Mouse (Mus musculus) myocyte (in vitro differentiated cells): ENCODE data around the gene Prmt7.

Experiments used
- CEBPB ChIP-seq: IDR thresholded peaks from 2 replicates; pipeline ENCODE4 v1.6.1; 2011; ENCODE audit warnings: mild to moderate bottlenecking, moderate library complexity; ENCODE audit not compliant: poor library complexity, insufficient read depth, severe bottlenecking
- E2F4 ChIP-seq: IDR thresholded peaks from one replicate; pipeline ENCODE4 v1.6.1; 2011; ENCODE audit warnings: mild to moderate bottlenecking, control low read depth, moderate library complexity; ENCODE audit not compliant: insufficient read depth
- MAX ChIP-seq: IDR thresholded peaks from one replicate; pipeline ENCODE4 v1.6.1; 2011; ENCODE audit warnings: low read depth, mild to moderate bottlenecking, control low read depth
- MYOD1 ChIP-seq, 3 experiments: IDR thresholded peaks; one replicate each; pipeline ENCODE4 v1.6.1; 2011; ENCODE audit warnings: control low read depth in 2 of 3, low read depth in 2 of 3, mild to moderate bottlenecking in 2 of 3, moderate library complexity in 1 of 3; ENCODE audit not compliant: insufficient read length in 2 of 3, control insufficient read depth in 1 of 3
- POLR2A ChIP-seq: IDR thresholded peaks from one replicate; pipeline ENCODE4 v1.6.1; 2011; ENCODE audit warnings: low read depth, mild to moderate bottlenecking, control low read depth, moderate library complexity; ENCODE audit not compliant: insufficient read length
- POLR2AphosphoS2 ChIP-seq: IDR thresholded peaks from one replicate; pipeline ENCODE4 v1.6.1; 2011; ENCODE audit warnings: low read depth, control low read depth; ENCODE audit not compliant: insufficient read length
- SRF ChIP-seq: IDR thresholded peaks from one replicate; pipeline ENCODE4 v1.6.1; 2011; ENCODE audit warnings: low read depth; ENCODE audit not compliant: control insufficient read depth, insufficient read length
- TCF12 ChIP-seq: IDR thresholded peaks from one replicate; pipeline ENCODE4 v1.6.1; 2011; ENCODE audit warnings: mild to moderate bottlenecking, control low read depth; ENCODE audit not compliant: poor library complexity, insufficient read depth, severe bottlenecking
- USF1 ChIP-seq: IDR thresholded peaks from one replicate; pipeline ENCODE4 v1.6.1; 2011; ENCODE audit warnings: low read depth, mild to moderate bottlenecking, control low read depth, moderate library complexity

DNA sequence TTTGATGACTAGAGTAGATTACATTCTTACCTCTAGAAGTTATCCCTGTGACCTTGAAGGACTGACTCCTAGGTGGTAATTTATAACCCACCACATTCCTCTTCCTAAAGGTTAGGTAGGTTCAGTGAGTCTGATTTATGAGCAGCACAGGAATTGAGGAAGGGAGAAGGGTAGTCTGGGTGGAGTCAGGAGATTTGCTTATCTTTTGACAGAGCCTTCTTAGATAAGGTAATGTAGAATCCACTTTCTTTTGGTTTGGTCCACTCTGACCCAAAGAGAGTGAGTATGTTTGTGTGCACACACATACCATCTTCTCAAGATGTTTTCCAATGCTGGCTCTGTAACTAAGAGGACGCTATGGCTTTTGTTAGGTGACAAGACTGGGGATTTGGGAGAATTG is 33.1 kb upstream of the Prmt7 start:
- TF ChIP-seq POLR2A (no peak), POLR2AphosphoS2 (no peak), TCF12 (no peak), USF1 (no peak), E2F4 (no peak), MAX (no peak), MYOD1 (IDR thresholded peaks at IDR 0.05; ENCODE audit: control insufficient read depth in 1 of 3, insufficient read length in 2 of 3, low read depth in 2 of 3) (no peak), SRF (no peak), CEBPB (no peak)
